Mouse (Mus musculus): ENCODE results near the gene Ctc1. TPM values are rescaled to one million over a fixed set of nuclear protein-coding genes. Genes with fewer than 3 reads are reported as not detected.
A peak's percentile ranks its signal among the peaks of the same experiment; 100 is the strongest.
"Not testable (repeated sequence)": the region's sequence is repeated elsewhere in the genome, so short reads cannot be mapped to it uniquely, and the experiment has no call there.

The Ctc1 gene
- polyA plus RNA-seq, 1 experiment from 2014 or later: 40.3 TPM

GRCm38 (mm10) chr11:69010400-69011323 is 5.0 kb upstream of the Ctc1 start:
- no peak overlapping the region for H3K4me3 ChIP-seq (replicated peaks)
- H3K36me3 ChIP-seq: no peaks in the 10 kb centered on the region
- H3K4me1 ChIP-seq: peaks cover 4% of the 10 kb centered on the region; the same call in 1 of the 2 replicates
- no peaks in the 10 kb centered on the region for H3K9me3 ChIP-seq
- ATAC-seq (ENCODE audit: insufficient read depth, low FRiP score, low read depth): no peak
- peak overlapping the region; percentile 79; the same call in 1 of the 2 replicates for H3K4me2 ChIP-seq
- WGBS: 89% methylated on average over 15 of the region's 15 CpGs
- no peak overlapping the region for H3K27ac ChIP-seq
- no peaks in the 10 kb centered on the region for H3K27me3 ChIP-seq (replicated peaks)
- no peak overlapping the region for H3K9ac ChIP-seq

- H3K4me1 ChIP-seq; H3K27me3 ChIP-seq (replicated peaks); H3K36me3 ChIP-seq; H3K9me3 ChIP-seq; H3K9ac ChIP-seq; ATAC-seq (ENCODE audit: insufficient read depth, low FRiP score, low read depth): not testable (repeated sequence)
- WGBS: 60% methylated on average over 2 of the region's 2 CpGs
- Histone ChIP-seq H3K4me2 (peak overlapping the region; percentile 79), H3K4me3 (replicated peaks) (peak overlapping the region; percentile 51), H3K27ac (peak overlapping the region; percentile 88; the same call in 1 of the 2 replicates)
Measured at GRCm38 (mm10) chr11:69011445-69011844, 4.3 kb upstream of the Ctc1 start.

GRCm38 (mm10) chr11:69012071-69012601 is 3.6 kb upstream of the Ctc1 start:
- Histone ChIP-seq H3K4me1 (peaks cover 11% of the 10 kb centered on the region), H3K9ac (peak overlapping the region; percentile 29; the same call in 1 of the 2 replicates), H3K4me2 (peak overlapping the region; percentile 79), H3K4me3 (replicated peaks) (peak overlapping the region; percentile 51), H3K27me3 (replicated peaks) (no peaks in the 10 kb centered on the region), H3K27ac (peak overlapping the region; percentile 88), H3K36me3 (no peaks in the 10 kb centered on the region), H3K9me3 (no peaks in the 10 kb centered on the region)
- peak; percentile 75 for ATAC-seq (ENCODE audit: insufficient read depth, low FRiP score, low read depth)
- 2% methylated on average over 18 of the region's 18 CpGs for WGBS

- Histone ChIP-seq H3K9me3 (no peaks in the 10 kb centered on the region), H3K27ac (peak overlapping the region; percentile 95), H3K36me3 (peaks cover 2% of the 10 kb centered on the region; the same call in 1 of the 2 replicates), H3K9ac (0 out of 2 replicates have a peak overlapping the region, but pooled peaks have one; percentile 9), H3K4me2 (peak overlapping the region; percentile 69), H3K4me1 (peaks cover 10% of the 10 kb centered on the region), H3K27me3 (replicated peaks) (no peaks in the 10 kb centered on the region), H3K4me3 (replicated peaks) (peak overlapping the region; percentile 63)
- 53% methylated on average over 3 of the region's 3 CpGs for WGBS
- ATAC-seq (ENCODE audit: insufficient read depth, low FRiP score, low read depth): no peak
Measured at GRCm38 (mm10) chr11:69016755-69017154, 1.0 kb downstream of the Ctc1 start.

GRCm38 (mm10) chr11:69020691-69021090 is 5.0 kb downstream of the Ctc1 start:
- Histone ChIP-seq H3K4me1 (peaks cover 10% of the 10 kb centered on the region), H3K36me3 (peaks cover 31% of the 10 kb centered on the region), H3K9ac (no peak overlapping the region), H3K27ac (no peak overlapping the region), H3K4me3 (replicated peaks) (no peak overlapping the region), H3K27me3 (replicated peaks) (no peaks in the 10 kb centered on the region), H3K9me3 (no peaks in the 10 kb centered on the region), H3K4me2 (no peak overlapping the region)
- no peak for ATAC-seq (ENCODE audit: insufficient read depth, low FRiP score, low read depth)

GRCm38 (mm10) chr11:69026562-69026961 is 10.9 kb downstream of the Ctc1 start:
- Histone ChIP-seq H3K4me2 (no peak overlapping the region), H3K4me1 (no peaks in the 10 kb centered on the region), H3K9me3 (no peaks in the 10 kb centered on the region), H3K27me3 (replicated peaks) (no peaks in the 10 kb centered on the region), H3K4me3 (replicated peaks) (no peak overlapping the region), H3K36me3 (peaks cover 68% of the 10 kb centered on the region), H3K9ac (no peak overlapping the region), H3K27ac (no peak overlapping the region)
- 96% methylated on average over 3 of the region's 3 CpGs for WGBS
- ATAC-seq (ENCODE audit: insufficient read depth, low FRiP score, low read depth): no peak

- Histone ChIP-seq H3K9me3 (no peaks in the 10 kb centered on the region), H3K27me3 (replicated peaks) (no peaks in the 10 kb centered on the region), H3K4me2 (no peak overlapping the region), H3K9ac (no peak overlapping the region), H3K36me3 (peaks cover 61% of the 10 kb centered on the region), H3K4me1 (no peaks in the 10 kb centered on the region), H3K27ac (no peak overlapping the region), H3K4me3 (replicated peaks) (no peak overlapping the region)
- no peak for ATAC-seq (ENCODE audit: insufficient read depth, low FRiP score, low read depth)
- WGBS: 68% methylated on average over 2 of the region's 2 CpGs
Measured at GRCm38 (mm10) chr11:69028805-69029204, 13.1 kb downstream of the Ctc1 start.

- H3K27me3 ChIP-seq (replicated peaks): no peaks in the 10 kb centered on the region
- H3K9me3 ChIP-seq: no peaks in the 10 kb centered on the region
- H3K36me3 ChIP-seq: peaks cover 42% of the 10 kb centered on the region
- no peak overlapping the region for H3K4me3 ChIP-seq (replicated peaks)
- peaks cover 10% of the 10 kb centered on the region for H3K4me1 ChIP-seq
- no peak overlapping the region for H3K4me2 ChIP-seq
- 72% methylated on average over 9 of the region's 9 CpGs for WGBS
- H3K9ac ChIP-seq: no peak overlapping the region
- no peak overlapping the region for H3K27ac ChIP-seq
- ATAC-seq (ENCODE audit: insufficient read depth, low FRiP score, low read depth): no peak
Measured at GRCm38 (mm10) chr11:69033552-69033951, 17.8 kb downstream of the Ctc1 start.

- peaks cover 20% of the 10 kb centered on the region for H3K4me1 ChIP-seq
- no peak overlapping the region for H3K27ac ChIP-seq
- no peak for ATAC-seq (ENCODE audit: insufficient read depth, low FRiP score, low read depth)
- H3K4me3 ChIP-seq (replicated peaks): no peak overlapping the region
- H3K9ac ChIP-seq: no peak overlapping the region
- H3K27me3 ChIP-seq (replicated peaks): no peaks in the 10 kb centered on the region
- no peak overlapping the region for H3K4me2 ChIP-seq
- no peaks in the 10 kb centered on the region for H3K9me3 ChIP-seq
- peaks cover 38% of the 10 kb centered on the region for H3K36me3 ChIP-seq
- 89% methylated on average over 3 of the region's 3 CpGs for WGBS
Measured at GRCm38 (mm10) chr11:69034585-69034984, 18.9 kb downstream of the Ctc1 start.

GRCm38 (mm10) chr11:69035411-69035810 is 19.7 kb downstream of the Ctc1 start:
- H3K27ac ChIP-seq: peak overlapping the region; percentile 55
- WGBS: 85% methylated on average over 9 of the region's 9 CpGs
- H3K4me1 ChIP-seq: peaks cover 22% of the 10 kb centered on the region
- H3K9me3 ChIP-seq: no peaks in the 10 kb centered on the region
- peak overlapping the region; percentile 59 for H3K4me2 ChIP-seq
- ATAC-seq (ENCODE audit: insufficient read depth, low FRiP score, low read depth): no peak
- no peak overlapping the region for H3K9ac ChIP-seq
- no peak overlapping the region; the same call in 1 of the 2 replicates for H3K4me3 ChIP-seq (replicated peaks)
- H3K27me3 ChIP-seq (replicated peaks): no peaks in the 10 kb centered on the region
- H3K36me3 ChIP-seq: peaks cover 34% of the 10 kb centered on the region

GRCm38 (mm10) chr11:69035849-69036248 is 20.1 kb downstream of the Ctc1 start:
- 7% methylated on average over 8 of the region's 8 CpGs for WGBS
- H3K27me3 ChIP-seq (replicated peaks): no peaks in the 10 kb centered on the region
- peaks cover 34% of the 10 kb centered on the region for H3K36me3 ChIP-seq
- H3K9ac ChIP-seq: no peak overlapping the region
- no peaks in the 10 kb centered on the region for H3K9me3 ChIP-seq
- peaks cover 22% of the 10 kb centered on the region for H3K4me1 ChIP-seq
- H3K4me2 ChIP-seq: peak overlapping the region; percentile 59
- peak overlapping the region; percentile 55 for H3K27ac ChIP-seq
- peak overlapping the region; percentile 73; the same call in 1 of the 2 replicates for H3K4me3 ChIP-seq (replicated peaks)
- ATAC-seq (ENCODE audit: insufficient read depth, low FRiP score, low read depth): peak; percentile 17; the same call in 1 of the 2 replicates

Measured in stomach, embryonic 15.5 days (tissue).